Mouse (Mus musculus) liver, embryonic 16.5 days (tissue): Measurements from ENCODE around the gene Tuba1b. TPM values are rescaled to one million over a fixed set of nuclear protein-coding genes. Genes with fewer than 3 reads are reported as not detected.
"Not testable (repeated sequence)": the region's sequence is repeated elsewhere in the genome, so short reads cannot be mapped to it uniquely, and the experiment has no call there.

Experiments
- ATAC-seq: fragments of 200-750 bp; cut with Nextera tagmentation; 2 replicates; pipeline ENCODE4 v1.8.0; 2017; ENCODE audit warnings: low read depth, mild to moderate bottlenecking, moderate number of reproducible peaks, moderate library complexity
- H3K27ac ChIP-seq: fragments of 300-500 bp; sonication (generic); 2 replicates; pipeline ENCODE4 v1.5.1; 2014; ENCODE audit warnings: mild to moderate bottlenecking, low read length
- H3K27me3 ChIP-seq: fragments of 300-500 bp; sonication (generic); 2 replicates; pipeline ENCODE4 v1.6.1; 2014; ENCODE audit warnings: low read depth, low read length, mixed read lengths; ENCODE audit not compliant: control insufficient read depth, insufficient read depth
- H3K36me3 ChIP-seq: fragments of 300-500 bp; sonication (generic); 2 replicates; pipeline ENCODE4 v1.6.1; 2014; ENCODE audit warnings: mild to moderate bottlenecking; ENCODE audit not compliant: control insufficient read depth, insufficient read depth
- H3K4me1 ChIP-seq: fragments of 300-500 bp; sonication (generic); 2 replicates; pipeline ENCODE4 v1.6.1; 2014; ENCODE audit warnings: low read depth, low read length, mixed read lengths; ENCODE audit not compliant: control insufficient read depth
- H3K4me2 ChIP-seq: fragments of 300-500 bp; sonication (generic); 2 replicates; pipeline ENCODE4 v1.6.1; 2014; ENCODE audit warnings: low read depth, low read length, mixed read lengths
- H3K4me3 ChIP-seq: fragments of 300-500 bp; sonication (generic); 2 replicates; pipeline ENCODE4 v1.5.1; 2014; ENCODE audit warnings: low read depth, mild to moderate bottlenecking, low read length
- H3K9ac ChIP-seq: fragments of 300-500 bp; sonication (generic); 2 replicates; pipeline ENCODE4 v1.6.1; 2014; ENCODE audit warnings: low read depth, low read length
- H3K9me3 ChIP-seq: fragments of 300-500 bp; sonication (generic); replicated peaks from 2 replicates; pipeline ENCODE4 v1.6.1; 2016; ENCODE audit warnings: low read length; ENCODE audit not compliant: control insufficient read depth
- WGBS: fragments of 180-500 bp; shearing (Covaris S2); extraction: QIAGEN DNeasy Blood & Tissue Kit; methylation state at CpG from one replicate; pipeline ENCODE4 v1.1.7; 2014; ENCODE audit not compliant: insufficient replicate concordance; 5-methylcytosine and 5-hydroxymethylcytosine counted together
- polyA plus RNA-seq: library from polyadenylated mRNA; unstranded; fragments of >200 nt; fragmentation: Nextera tagmentation; extraction: Ambion mirVana; gene quantifications from 2 replicates; pipeline ENCODE4 v1.2.1, GENCODE M21; 2015

Tuba1b gene
- polyA plus RNA-seq, 1 experiment from 2014 or later = 934 TPM

DNA sequence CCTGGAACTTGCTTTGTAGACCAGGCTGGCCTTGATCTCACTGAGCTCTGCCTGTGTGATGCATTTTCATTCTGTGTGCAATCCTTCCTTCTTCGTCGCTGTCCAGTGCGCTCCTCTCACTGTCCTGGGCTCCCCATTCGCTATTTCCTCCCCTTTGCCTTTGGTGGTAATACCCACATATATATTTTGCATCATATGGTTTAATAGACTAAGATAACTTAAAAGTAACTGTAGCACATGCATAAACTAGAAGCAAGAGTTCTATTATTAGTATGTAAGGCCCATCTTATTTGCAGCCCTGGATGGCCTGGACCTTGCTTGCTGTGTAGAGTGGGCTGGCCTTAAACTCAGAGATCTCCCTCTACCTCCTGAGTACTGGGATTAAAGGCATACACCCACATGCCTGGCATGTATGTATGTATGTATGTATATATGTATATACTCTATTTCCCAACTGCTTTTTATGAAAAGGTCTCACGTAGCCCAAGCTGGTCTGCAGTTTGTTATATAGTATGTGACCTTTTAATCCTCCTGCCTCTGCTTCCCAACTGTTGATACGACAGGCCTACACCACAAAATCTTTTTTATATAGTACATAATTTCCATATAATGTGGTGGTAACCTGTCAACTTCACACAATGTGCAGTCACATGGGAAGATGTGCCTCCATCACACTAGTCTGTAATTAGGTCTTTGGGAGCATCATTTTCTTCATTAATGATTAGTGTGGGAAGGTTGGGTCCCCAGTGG, 14.7 kb upstream of the Tuba1b start:
- Histone ChIP-seq H3K4me1 (peaks cover 10% of the 10 kb centered on the region), H3K36me3 (no peaks in the 10 kb centered on the region), H3K9me3 (no peaks in the 10 kb centered on the region), H3K27ac (no peak overlapping the region), H3K27me3 (peaks cover 10% of the 10 kb centered on the region), H3K4me3 (no peak overlapping the region), H3K9ac (no peak overlapping the region), H3K4me2 (no peak overlapping the region)
- 79% methylated on average over 6 of the region's 6 CpGs for WGBS
- no peak for ATAC-seq

DNA sequence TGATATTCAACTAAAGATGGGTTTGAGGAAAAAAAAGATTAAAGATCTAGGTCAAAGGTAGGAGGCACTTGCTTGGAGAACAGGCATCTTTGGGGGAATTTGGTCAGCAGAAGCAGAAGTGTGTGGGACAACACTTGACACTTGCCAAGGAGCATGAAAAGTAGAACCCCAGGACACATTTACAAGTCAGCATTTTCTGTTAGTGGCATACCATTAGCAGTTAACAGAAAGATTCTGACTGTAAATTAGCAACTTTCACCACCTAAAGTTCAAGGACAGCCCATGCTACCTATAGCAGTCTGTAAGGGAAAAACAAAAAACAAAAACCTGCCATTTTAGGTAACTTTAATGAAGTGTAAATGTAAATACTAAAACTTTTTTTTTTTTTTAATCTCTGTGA, 14.0 kb upstream of the Tuba1b start:
- Histone ChIP-seq H3K36me3 (no peaks in the 10 kb centered on the region), H3K27me3 (peaks cover 6% of the 10 kb centered on the region), H3K27ac (no peak overlapping the region), H3K9me3 (no peaks in the 10 kb centered on the region), H3K9ac (no peak overlapping the region), H3K4me1 (peaks cover 8% of the 10 kb centered on the region), H3K4me2 (no peak overlapping the region), H3K4me3 (no peak overlapping the region)
- no peak for ATAC-seq

DNA sequence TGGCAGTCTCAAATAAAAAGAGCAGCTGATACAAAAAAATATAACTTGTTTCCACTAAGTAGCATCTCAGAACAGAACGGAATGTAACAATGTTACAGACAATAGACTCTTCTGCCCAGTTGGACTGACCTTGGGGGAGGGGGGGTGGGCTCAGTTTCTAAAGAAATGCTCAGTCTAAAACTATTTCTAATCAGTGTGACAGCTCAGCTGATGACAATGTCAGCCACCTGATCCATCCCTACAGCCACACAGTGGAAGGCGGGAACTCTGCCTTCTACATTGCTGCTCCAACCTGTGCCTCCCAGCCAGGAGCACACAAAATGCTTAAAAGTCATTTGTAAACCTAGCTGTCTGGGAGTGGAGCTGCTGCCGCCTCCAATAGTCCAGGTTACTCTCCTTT, 13.5 kb upstream of the Tuba1b start:
- H3K9ac ChIP-seq = no peak overlapping the region
- H3K4me1 ChIP-seq = peaks cover 3% of the 10 kb centered on the region
- no peaks in the 10 kb centered on the region for H3K36me3 ChIP-seq
- no peak for ATAC-seq
- 61% methylated on average over 3 of the region's 3 CpGs for WGBS
- no peak overlapping the region for H3K4me3 ChIP-seq
- H3K27ac ChIP-seq = no peak overlapping the region
- no peak overlapping the region for H3K4me2 ChIP-seq
- no peaks in the 10 kb centered on the region for H3K9me3 ChIP-seq
- peaks cover 3% of the 10 kb centered on the region; the same call in 1 of the 2 replicates for H3K27me3 ChIP-seq

- H3K27ac ChIP-seq = no peak overlapping the region
- no peaks in the 10 kb centered on the region; the same call in 1 of the 2 replicates for H3K4me1 ChIP-seq
- H3K4me2 ChIP-seq = no peak overlapping the region
- ATAC-seq = no peak
- 74% methylated on average over 4 of the region's 4 CpGs for WGBS
- no peaks in the 10 kb centered on the region for H3K36me3 ChIP-seq
- no peaks in the 10 kb centered on the region for H3K27me3 ChIP-seq
- no peak overlapping the region for H3K4me3 ChIP-seq
- no peaks in the 10 kb centered on the region for H3K9me3 ChIP-seq
- H3K9ac ChIP-seq = no peak overlapping the region
Observed at GRCm38 (mm10) chr15:98943133-98943532, 8.8 kb upstream of the Tuba1b start.

- 69% methylated on average over 4 of the region's 4 CpGs for WGBS
- Histone ChIP-seq H3K9ac (no peak overlapping the region), H3K4me1 (no peaks in the 10 kb centered on the region; the same call in 1 of the 2 replicates), H3K27me3 (no peaks in the 10 kb centered on the region), H3K36me3 (no peaks in the 10 kb centered on the region), H3K9me3 (no peaks in the 10 kb centered on the region), H3K4me3 (no peak overlapping the region), H3K4me2 (no peak overlapping the region), H3K27ac (no peak overlapping the region)
- no peak for ATAC-seq
Observed at GRCm38 (mm10) chr15:98942081-98942480, 7.7 kb upstream of the Tuba1b start.

DNA sequence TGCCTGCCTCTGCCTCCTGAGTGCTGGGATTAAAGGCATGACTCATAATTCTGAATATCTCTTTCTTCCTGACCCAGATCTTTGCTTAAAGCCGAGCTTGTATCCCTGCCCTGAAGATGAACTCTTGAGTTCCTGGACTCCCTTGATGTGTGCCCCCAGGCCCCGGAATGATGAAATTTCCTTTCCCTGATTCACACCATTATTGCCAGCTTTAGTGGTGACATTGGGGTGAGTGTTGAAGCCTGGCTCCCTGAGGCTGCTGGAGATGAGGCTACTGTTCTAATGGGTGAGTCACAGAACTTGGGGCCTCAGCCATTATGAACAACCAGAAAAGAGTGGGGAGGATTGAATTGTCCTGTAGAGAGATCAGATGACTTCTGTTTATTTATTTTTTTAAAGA, 7.2 kb upstream of the Tuba1b start:
- H3K27ac ChIP-seq = no peak overlapping the region
- H3K4me1 ChIP-seq = no peaks in the 10 kb centered on the region; the same call in 1 of the 2 replicates
- no peaks in the 10 kb centered on the region for H3K27me3 ChIP-seq
- H3K9me3 ChIP-seq = no peaks in the 10 kb centered on the region
- H3K4me2 ChIP-seq = no peak overlapping the region
- WGBS = 69% methylated on average over 2 of the region's 2 CpGs
- H3K36me3 ChIP-seq = no peaks in the 10 kb centered on the region
- no peak overlapping the region for H3K9ac ChIP-seq
- no peak for ATAC-seq
- no peak overlapping the region for H3K4me3 ChIP-seq

GRCm38 (mm10) chr15:98940816-98941215, 6.5 kb upstream of the Tuba1b start:
- Histone ChIP-seq H3K4me2 (no peak overlapping the region), H3K27ac (no peak overlapping the region), H3K4me3 (no peak overlapping the region), H3K27me3 (no peaks in the 10 kb centered on the region), H3K4me1 (peaks cover 2% of the 10 kb centered on the region), H3K36me3 (no peaks in the 10 kb centered on the region), H3K9me3 (no peaks in the 10 kb centered on the region), H3K9ac (no peak overlapping the region)
- 64% methylated on average over 10 of the region's 10 CpGs for WGBS
- ATAC-seq = no peak

DNA sequence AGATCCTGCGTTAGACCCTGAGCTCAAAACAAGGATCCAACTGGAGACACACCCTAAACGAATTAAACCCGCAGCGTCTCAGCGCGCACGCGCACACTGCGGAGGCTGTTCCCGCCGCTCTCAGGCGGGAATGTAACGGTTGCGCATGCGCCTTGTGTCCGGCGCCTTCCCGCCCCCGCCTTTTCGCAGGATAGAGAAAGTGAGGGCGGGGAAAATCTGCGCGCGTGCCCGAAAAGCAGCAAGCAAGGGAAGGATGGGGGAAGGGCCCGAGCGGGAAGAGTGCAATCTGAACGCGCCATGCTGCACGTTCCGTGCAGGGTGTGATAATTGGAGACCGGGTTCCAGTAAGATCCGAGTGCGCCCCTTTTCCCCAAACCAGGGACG, 540 bp downstream of the Tuba1b start:
- no peaks in the 10 kb centered on the region for H3K9me3 ChIP-seq
- peaks cover 15% of the 10 kb centered on the region for H3K4me1 ChIP-seq
- peak; percentile 73 for ATAC-seq
- H3K9ac ChIP-seq = peak overlapping the region; percentile 93
- no peaks in the 10 kb centered on the region for H3K27me3 ChIP-seq
- peak overlapping the region; percentile 86 for H3K4me2 ChIP-seq
- peak overlapping the region; percentile 76 for H3K4me3 ChIP-seq
- H3K27ac ChIP-seq = peak overlapping the region; percentile 97
- peaks cover 8% of the 10 kb centered on the region for H3K36me3 ChIP-seq
- WGBS = 0% methylated on average over 35 of the region's 35 CpGs

DNA sequence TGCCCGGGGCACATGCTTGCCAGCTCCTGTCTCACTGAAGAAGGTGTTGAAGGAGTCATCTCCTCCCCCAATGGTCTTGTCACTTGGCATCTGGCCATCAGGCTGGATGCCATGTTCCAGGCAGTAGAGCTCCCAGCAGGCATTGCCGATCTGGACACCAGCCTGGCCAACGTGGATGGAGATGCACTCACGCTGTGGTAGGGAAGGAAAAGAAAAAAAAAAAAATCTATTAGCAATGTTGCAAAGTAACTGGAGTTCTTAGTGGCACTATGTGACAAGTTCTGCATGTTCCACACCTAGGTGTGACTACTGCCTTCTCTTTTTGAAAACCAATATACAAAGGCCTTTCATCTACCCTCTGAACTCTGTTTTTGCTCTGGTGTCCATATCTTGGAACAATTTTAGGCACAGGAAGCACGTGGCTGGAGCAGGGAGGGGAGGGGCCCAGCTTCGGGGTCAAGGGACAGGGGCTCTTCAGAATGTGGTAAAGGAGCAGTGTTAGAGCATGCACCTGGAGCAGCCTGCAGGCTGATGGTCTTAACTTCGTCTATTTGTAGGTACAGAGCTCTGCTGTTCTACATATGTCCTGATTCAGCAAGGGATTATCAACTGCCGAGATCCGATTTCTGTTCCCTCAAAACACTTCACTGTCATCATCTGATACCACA, 1.2 kb downstream of the Tuba1b start:
- not testable (repeated sequence) for H3K27me3 ChIP-seq
- peak overlapping the region; percentile 97 for H3K27ac ChIP-seq
- 11% methylated on average over 8 of the region's 9 CpGs for WGBS

More for the DNA sequence above, 1.2 kb downstream of the Tuba1b start:
- Histone ChIP-seq H3K4me3 (peak overlapping the region; percentile 76), H3K9ac (peak overlapping the region; percentile 93), H3K4me1 (peaks cover 17% of the 10 kb centered on the region), H3K4me2 (peak overlapping the region; percentile 86)
- H3K9me3 ChIP-seq, H3K36me3 ChIP-seq, ATAC-seq: not testable (repeated sequence)
